Mouse (Mus musculus) kidney, adult 18-20 months (tissue): ENCODE results near the gene Ccdc181.
"Not testable (repeated sequence)": the region's sequence is repeated elsewhere in the genome, so short reads cannot be mapped to it uniquely, and the experiment has no call there.

Source experiments
- DNase-seq: peaks from one replicate; pipeline ENCODE4 v3.0.0; 2021

The Ccdc181 gene

GRCm38 (mm10) chr1:164275455-164275954, at the start of gene Ccdc181:
TSS of gene Ccdc181 (plus strand) at chr1:164275585.
- DNase-seq, result peak; percentile 93

- not testable (repeated sequence) for DNase-seq
Measured at GRCm38 (mm10) chr1:164231937-164232570, 43.3 kb upstream of the Ccdc181 start.

GRCm38 (mm10) chr1:164233447-164233846, 41.9 kb upstream of the Ccdc181 start:
- no peak for DNase-seq

- DNase-seq, result no peak
Measured at GRCm38 (mm10) chr1:164235078-164235477, 40.3 kb upstream of the Ccdc181 start.

- peak; percentile 14 for DNase-seq
Measured at GRCm38 (mm10) chr1:164236078-164236477, 39.3 kb upstream of the Ccdc181 start.

GRCm38 (mm10) chr1:164241494-164241893, 33.9 kb upstream of the Ccdc181 start:
- DNase-seq, result no peak

- DNase-seq, result no peak
Measured at GRCm38 (mm10) chr1:164242809-164243208, 32.6 kb upstream of the Ccdc181 start.

- no peak for DNase-seq
Measured at GRCm38 (mm10) chr1:164247442-164247841, 27.9 kb upstream of the Ccdc181 start.

- DNase-seq, result peak; percentile 13
Measured at GRCm38 (mm10) chr1:164247971-164248370, 27.4 kb upstream of the Ccdc181 start.

- peak; percentile 98 for DNase-seq
Measured at GRCm38 (mm10) chr1:164248465-164249331, 26.7 kb upstream of the Ccdc181 start, which contains the start of gene Slc19a2. TSS of gene Slc19a2 (plus strand) at chr1:164249046.

- DNase-seq, result no peak
Measured at GRCm38 (mm10) chr1:164249332-164249711, 26.1 kb upstream of the Ccdc181 start.

GRCm38 (mm10) chr1:164250391-164251150, 24.8 kb upstream of the Ccdc181 start:
- peak; percentile 9 for DNase-seq

GRCm38 (mm10) chr1:164251438-164251837, 23.9 kb upstream of the Ccdc181 start:
- no peak for DNase-seq

- DNase-seq, result no peak
Measured at GRCm38 (mm10) chr1:164252551-164252950, 22.8 kb upstream of the Ccdc181 start.

GRCm38 (mm10) chr1:164254836-164255235, 20.5 kb upstream of the Ccdc181 start:
- no peak for DNase-seq

GRCm38 (mm10) chr1:164260171-164261028, 15.0 kb upstream of the Ccdc181 start:
- DNase-seq, result no peak

- DNase-seq, result no peak
Measured at GRCm38 (mm10) chr1:164261553-164261952, 13.8 kb upstream of the Ccdc181 start.

- no peak for DNase-seq
Measured at GRCm38 (mm10) chr1:164270941-164271340, 4.4 kb upstream of the Ccdc181 start.

GRCm38 (mm10) chr1:164273659-164274058, 1.7 kb upstream of the Ccdc181 start:
- DNase-seq, result no peak

- no peak for DNase-seq
Measured at GRCm38 (mm10) chr1:164276552-164276951, 1.2 kb downstream of the Ccdc181 start.

GRCm38 (mm10) chr1:164279332-164279731, 3.9 kb downstream of the Ccdc181 start:
- DNase-seq, result no peak

- DNase-seq, result no peak
Measured at GRCm38 (mm10) chr1:164284007-164284406, 8.6 kb downstream of the Ccdc181 start.
